Mouse (Mus musculus): ENCODE measurements around the gene Cxcl15.

Gene Cxcl15

GRCm38 (mm10) chr5:90794195-90794625 lies at the start of gene Cxcl15:
Cxcl15 (plus strand) TSS chr5:90794534.
- DNase-seq (ENCODE audit: low spot score): no peak

DNA sequence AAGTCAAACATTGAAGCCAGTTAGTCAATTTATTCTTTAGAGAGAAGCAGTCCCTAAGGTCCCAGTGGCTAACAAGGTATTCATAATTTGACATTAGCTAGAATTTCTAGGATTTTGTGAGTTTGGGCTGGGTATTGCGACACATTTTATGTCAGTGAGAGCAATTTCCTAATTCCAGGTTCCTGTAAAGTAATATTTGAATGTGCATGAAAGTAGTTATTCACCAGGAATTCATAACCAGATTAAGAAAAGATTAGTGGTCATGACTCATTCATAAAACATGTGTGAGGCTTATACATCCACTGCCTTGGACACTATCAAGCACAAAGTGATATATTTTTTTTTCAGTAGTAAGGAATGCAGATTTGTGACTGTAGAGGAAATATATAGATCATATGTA lies 40.4 kb upstream of the Cxcl15 start:
- DNase-seq (ENCODE audit: low spot score): no peak

DNA sequence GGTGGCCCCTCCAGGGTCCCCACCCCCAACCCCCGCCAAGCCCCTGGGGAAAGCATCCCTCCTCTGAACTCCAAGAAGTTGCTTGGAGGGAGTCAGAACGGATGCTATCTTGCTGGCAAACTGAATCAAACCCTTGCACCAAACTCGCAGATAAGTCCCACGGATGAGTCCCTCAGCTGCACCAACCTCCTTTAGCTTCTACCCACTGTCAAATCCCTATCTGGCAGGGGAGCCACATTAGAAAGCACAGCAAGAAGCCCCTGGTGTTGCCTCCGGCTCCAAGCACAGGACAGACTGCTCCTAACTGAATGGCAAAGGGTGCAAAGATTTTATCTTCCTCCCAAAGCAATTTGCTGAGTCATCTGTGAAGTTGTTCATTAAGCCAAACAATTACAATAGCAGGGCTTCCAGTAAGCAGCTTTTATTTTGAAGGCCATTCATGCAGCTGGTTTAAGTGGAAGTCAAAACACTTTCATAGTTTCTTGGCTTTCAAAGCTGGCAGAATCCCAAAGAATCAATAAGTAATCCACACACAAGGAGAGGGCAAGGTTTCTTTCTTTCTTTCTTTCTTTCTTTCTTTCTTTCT lies 36.2 kb upstream of the Cxcl15 start:
- no peak for DNase-seq (ENCODE audit: low spot score)

GRCm38 (mm10) chr5:90759077-90760065 lies 35.0 kb upstream of the Cxcl15 start, which contains the start of gene Cxcl5:
Cxcl5 (plus strand) TSS chr5:90759360.
- DNase-seq (ENCODE audit: low spot score): peak; percentile 53

DNA sequence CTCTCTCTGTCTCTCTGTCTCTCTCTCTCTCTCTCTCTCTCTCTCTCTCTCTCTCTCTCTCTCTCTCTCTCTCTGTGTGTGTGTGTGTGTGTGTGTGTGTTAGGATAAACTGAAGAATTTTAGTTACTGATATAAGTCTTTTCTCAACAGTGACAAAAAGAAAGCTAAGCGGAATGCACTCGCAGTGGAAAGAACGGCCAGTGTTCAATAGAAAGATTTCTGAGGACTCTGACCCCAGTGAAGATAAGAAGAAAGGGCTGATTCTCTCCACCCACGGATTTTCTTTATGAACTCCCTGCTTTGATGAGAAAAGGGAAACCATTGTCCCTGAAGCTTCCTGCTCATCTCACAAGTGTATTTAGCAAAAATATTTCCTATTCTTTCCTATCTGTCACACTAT lies 34.0 kb upstream of the Cxcl15 start:
- no peak for DNase-seq (ENCODE audit: low spot score)

- DNase-seq (ENCODE audit: low spot score): no peak
These were observed 33.5 kb upstream of the Cxcl15 start for GRCm38 (mm10) chr5:90760844-90761243.

DNA sequence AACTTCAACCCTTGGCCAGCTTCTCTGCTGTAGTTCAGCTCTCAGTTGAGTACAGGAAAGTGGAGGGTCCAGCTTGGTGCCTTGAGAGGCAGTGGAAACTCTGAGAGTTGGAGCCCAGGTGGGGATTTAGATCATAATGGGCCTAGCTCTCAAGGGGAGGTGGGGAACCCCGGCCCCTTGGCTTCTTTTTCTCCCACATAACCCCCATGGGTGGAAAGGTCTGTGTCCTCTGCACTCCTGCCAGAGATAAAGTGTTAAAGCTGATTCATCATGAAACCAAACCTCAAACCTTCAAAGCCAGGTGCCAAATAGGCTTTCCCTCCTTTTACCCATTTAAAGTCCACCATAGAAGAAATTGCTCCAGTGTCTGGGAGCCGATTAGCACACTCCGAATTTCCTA lies 32.5 kb upstream of the Cxcl15 start:
- DNase-seq (ENCODE audit: low spot score): no peak

- DNase-seq (ENCODE audit: low spot score): no peak
These were observed 30.2 kb upstream of the Cxcl15 start for GRCm38 (mm10) chr5:90763912-90764665.

GRCm38 (mm10) chr5:90765821-90766606 lies 28.3 kb upstream of the Cxcl15 start:
- DNase-seq (ENCODE audit: low spot score): no peak

DNA sequence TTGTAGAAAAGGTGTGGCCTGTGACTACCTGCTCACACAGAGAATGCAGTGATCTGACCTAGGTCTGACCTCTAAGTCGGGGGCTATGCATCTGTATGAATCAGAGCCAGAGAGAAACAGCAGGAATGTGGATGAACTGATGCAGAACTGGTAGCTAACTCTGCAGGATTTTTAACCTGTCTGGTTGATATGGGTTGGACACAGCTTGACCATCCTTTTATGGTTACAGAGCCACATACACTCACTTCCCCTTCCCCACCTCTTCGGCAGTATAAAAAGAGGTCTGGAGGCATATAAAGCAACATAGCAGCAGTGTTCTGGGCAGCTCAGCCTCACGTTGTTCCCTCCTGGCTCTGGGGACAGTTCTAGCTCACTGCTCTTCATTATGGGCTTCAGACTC lies 26.1 kb upstream of the Cxcl15 start, which contains the start of gene Ppbp:
Gene Ppbp (plus strand): TSS at position 301 of the 400 bp plus-strand sequence.
- DNase-seq (ENCODE audit: low spot score): no peak

- DNase-seq (ENCODE audit: low spot score): no peak
These were observed 23.0 kb upstream of the Cxcl15 start for GRCm38 (mm10) chr5:90771369-90771768.

- DNase-seq (ENCODE audit: low spot score): no peak
These were observed 22.3 kb upstream of the Cxcl15 start, which contains the start of gene Pf4 for GRCm38 (mm10) chr5:90771880-90772653. Pf4 (plus strand) TSS chr5:90772435.

DNA sequence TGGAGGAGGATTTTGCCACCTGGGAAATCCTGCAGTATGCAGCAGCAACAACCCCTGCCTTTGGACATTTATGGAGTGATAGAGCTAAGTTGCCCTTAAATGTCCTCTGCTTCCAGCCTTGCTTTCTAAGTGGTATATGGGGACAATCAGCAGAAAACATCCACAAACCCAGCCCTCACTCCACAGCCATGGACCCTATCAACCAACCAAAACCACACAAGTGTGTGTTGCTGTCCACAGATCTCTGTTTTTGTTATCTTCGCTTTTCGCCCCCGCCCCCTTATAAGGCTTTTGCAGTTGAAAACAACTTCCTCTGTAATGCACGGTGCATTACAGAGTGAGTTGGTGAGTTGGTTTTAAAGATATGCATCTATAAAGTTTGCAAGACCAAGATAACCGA lies 18.8 kb upstream of the Cxcl15 start:
- no peak for DNase-seq (ENCODE audit: low spot score)

DNA sequence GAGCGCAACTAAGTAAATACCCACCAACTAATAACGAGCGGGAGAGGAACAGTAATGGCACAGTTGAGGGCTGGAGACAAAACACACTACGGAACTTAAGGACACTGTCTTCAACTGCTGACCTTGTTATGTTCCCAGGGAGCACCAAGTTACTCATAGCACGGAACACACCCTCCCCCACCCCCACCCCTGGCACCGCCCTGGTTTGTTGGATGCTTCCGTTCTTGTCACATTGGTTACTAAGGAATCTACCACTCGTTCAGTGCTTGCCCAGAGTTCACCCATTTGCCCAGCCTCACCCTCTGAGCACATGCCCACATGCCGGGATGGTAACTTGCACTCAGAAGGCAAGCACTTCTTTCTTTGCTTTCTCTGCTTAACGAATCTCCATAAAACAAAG lies 16.7 kb upstream of the Cxcl15 start:
- no peak for DNase-seq (ENCODE audit: low spot score)

DNA sequence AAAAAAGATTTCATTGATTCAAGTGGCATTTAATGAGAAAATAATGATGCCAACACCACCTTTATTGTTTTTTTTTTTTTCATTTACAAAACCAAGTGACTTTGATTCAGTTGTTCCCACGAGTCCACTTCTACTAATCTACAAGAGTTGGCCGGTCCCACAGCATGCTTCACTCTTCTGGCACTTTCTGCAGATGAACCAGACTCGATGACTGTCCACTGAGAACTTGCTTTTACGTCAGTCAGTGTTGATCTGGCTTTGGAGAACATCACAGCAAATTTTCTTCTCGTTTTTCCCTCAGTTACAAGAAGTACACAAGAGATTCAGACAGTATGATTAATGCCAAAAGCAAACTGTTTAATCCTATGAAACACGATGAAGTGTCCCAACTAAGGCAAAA lies 15.5 kb upstream of the Cxcl15 start:
- no peak for DNase-seq (ENCODE audit: low spot score)

- DNase-seq (ENCODE audit: low spot score): no peak
These were observed 10.6 kb upstream of the Cxcl15 start for GRCm38 (mm10) chr5:90783697-90784096.

DNA sequence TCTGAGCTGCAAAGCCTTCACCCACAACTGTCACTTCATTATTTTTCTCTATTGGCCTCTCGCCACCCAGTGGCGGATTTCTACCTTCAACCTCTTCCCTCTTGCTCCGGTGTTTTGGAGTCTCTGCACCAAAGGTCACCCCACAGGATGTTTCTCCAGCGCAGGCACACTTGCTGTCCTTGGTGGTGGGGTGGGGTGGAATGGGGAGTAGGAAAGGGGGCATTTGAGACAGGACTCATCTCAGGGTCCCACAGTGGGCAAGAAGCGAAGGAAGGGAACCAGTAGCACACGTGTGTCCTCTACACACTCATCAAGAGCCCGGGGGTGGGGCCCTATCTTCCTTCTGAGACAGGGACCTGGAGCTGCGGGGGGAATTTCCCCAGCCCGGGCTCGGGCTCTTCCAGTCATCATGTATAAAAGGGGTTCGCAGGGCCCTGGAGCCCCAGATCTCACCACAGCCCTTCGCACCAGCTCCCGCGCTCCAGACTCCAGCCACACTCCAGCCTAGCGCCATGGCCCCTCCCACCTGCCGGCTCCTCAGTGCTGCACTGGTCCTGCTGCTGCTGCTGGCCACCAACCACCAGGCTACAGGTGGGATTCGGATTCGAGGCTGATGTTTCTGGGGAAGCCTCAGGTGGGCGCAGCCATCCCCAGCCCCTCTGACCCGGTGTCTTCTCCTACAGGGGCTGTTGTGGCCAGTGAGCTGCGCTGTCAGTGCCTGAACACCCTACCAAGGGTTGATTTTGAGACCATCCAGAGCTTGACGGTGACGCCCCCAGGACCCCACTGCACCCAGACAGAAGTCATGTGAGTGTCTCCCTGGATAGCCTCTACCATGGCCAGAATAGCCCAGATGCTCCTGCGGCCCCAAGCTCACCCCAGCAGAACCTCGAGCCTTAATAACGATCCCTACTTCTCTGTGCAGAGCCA lies 8.4 kb upstream of the Cxcl15 start, which contains the start of gene Cxcl3:
Gene Cxcl3 (plus strand): TSS at position 445 of the 930 bp plus-strand sequence.
- peak; percentile 77 for DNase-seq (ENCODE audit: low spot score)

GRCm38 (mm10) chr5:90788114-90788513 lies 6.2 kb upstream of the Cxcl15 start:
- DNase-seq (ENCODE audit: low spot score): no peak

GRCm38 (mm10) chr5:90789306-90790073 lies 4.8 kb upstream of the Cxcl15 start:
- no peak for DNase-seq (ENCODE audit: low spot score)
